Mouse (Mus musculus) ovary, adult 2 months (tissue): Measurements from ENCODE around the gene Wfdc8. TPM values are rescaled to one million over a fixed set of nuclear protein-coding genes. Genes with fewer than 3 reads are reported as not detected.

Source experiments
- polyA plus RNA-seq: library from polyadenylated mRNA; depleted of rRNA; stranded (reverse); fragments of >200 nt; gene quantifications from 2 replicates; pipeline ENCODE4 v1.2.3, GENCODE M21; 2012; rRNA removed

The Wfdc8 gene
- polyA plus RNA-seq = 1.0 and 1.4 TPM in 2 replicates

GRCm38 (mm10) chr2:164613471-164613870 lies at the start of gene Wfdc8, which contains the start of gene Wfdc6b:
TSS of gene Wfdc8 (minus strand) at chr2:164613626.
TSS of gene Wfdc6b (plus strand) at chr2:164613522.

GRCm38 (mm10) chr2:164656483-164656882 lies 43.1 kb upstream of the Wfdc8 start, which contains the start of gene Wfdc9:
TSS of gene Wfdc9 (minus strand) at chr2:164656583.

GRCm38 (mm10) chr2:164655858-164656257 lies 42.4 kb upstream of the Wfdc8 start, which contains the start of gene Wfdc10:
TSS of gene Wfdc10 (plus strand) at chr2:164656046.

GRCm38 (mm10) chr2:164638696-164639095 lies 25.3 kb upstream of the Wfdc8 start, which contains the start of gene Wfdc16:
TSS of gene Wfdc16 (minus strand) at chr2:164638796.

GRCm38 (mm10) chr2:164593494-164593893 lies 19.9 kb downstream of the Wfdc8 start, which contains the start of gene Eppin:
TSS of gene Eppin (minus strand) at chr2:164593594.

GRCm38 (mm10) chr2:164585025-164585725 lies 28.3 kb downstream of the Wfdc8 start, which contains the start of gene Wfdc6a:
TSS of gene Wfdc6a (minus strand) at chr2:164585447.

GRCm38 (mm10) chr2:164573359-164573758 lies 40.1 kb downstream of the Wfdc8 start, which contains the start of gene Spint3:
TSS of gene Spint3 (minus strand) at chr2:164573459.

GRCm38 (mm10) chr2:164562391-164563188 lies 50.8 kb downstream of the Wfdc8 start, which contains the start of gene Wfdc2:
TSS of gene Wfdc2 (plus strand) at chr2:164562413.

Other genes with a start within 250 kb of the Wfdc8 start
- gene Slpi, start 224.5 kb downstream of the Wfdc8 start, polyA plus RNA-seq = 13.5 and 15.4 TPM in 2 replicates
- gene Rbpjl, start 210.5 kb downstream of the Wfdc8 start, polyA plus RNA-seq = 0.08 TPM in 1 of 2 replicates, not detected in the other
- gene Matn4, start 208.5 kb downstream of the Wfdc8 start, polyA plus RNA-seq = 0.45 and 0.52 TPM in 2 replicates
- 58.9 and 68.8 TPM in 2 replicates for gene Sdc4, start 169.7 kb downstream of the Wfdc8 start, polyA plus RNA-seq
- gene Sys1, start 156.7 kb downstream of the Wfdc8 start, polyA plus RNA-seq = 190 and 302 TPM in 2 replicates
- 92.2 and 115 TPM in 2 replicates for gene Gm20458, start 152.7 kb downstream of the Wfdc8 start, polyA plus RNA-seq
- not detected in 2 replicates for gene Trp53tg5, start 139.9 kb downstream of the Wfdc8 start, polyA plus RNA-seq
- 82.7 and 94.8 TPM in 2 replicates for gene Dbndd2, start 127.5 kb downstream of the Wfdc8 start, polyA plus RNA-seq
- gene Pigt, start 116.1 kb downstream of the Wfdc8 start, polyA plus RNA-seq = 211 and 273 TPM in 2 replicates
- 222 and 266 TPM in 2 replicates for gene Wfdc2, start 51.2 kb downstream of the Wfdc8 start, polyA plus RNA-seq
- not detected in 2 replicates for gene Spint3, start 40.2 kb downstream of the Wfdc8 start, polyA plus RNA-seq
- gene Wfdc6a, start 28.2 kb downstream of the Wfdc8 start, polyA plus RNA-seq = 1.2 TPM in 2 replicates
- 1.6 and 1.7 TPM in 2 replicates for gene Eppin, start 20.0 kb downstream of the Wfdc8 start, polyA plus RNA-seq
- 0.36 and 0.62 TPM in 2 replicates for gene Wfdc6b, start 104 bp downstream of the Wfdc8 start, polyA plus RNA-seq
- 0.33 TPM in 1 of 2 replicates, not detected in the other for gene Wfdc16, start 25.2 kb upstream of the Wfdc8 start, polyA plus RNA-seq
- 44.5 and 78.3 TPM in 2 replicates for gene Wfdc10, start 42.4 kb upstream of the Wfdc8 start, polyA plus RNA-seq
- not detected in 2 replicates for gene Wfdc9, start 43.0 kb upstream of the Wfdc8 start, polyA plus RNA-seq
- gene Wfdc11, start 60.5 kb upstream of the Wfdc8 start, polyA plus RNA-seq = not detected in 2 replicates
- gene Wfdc13, start 71.5 kb upstream of the Wfdc8 start, polyA plus RNA-seq = 0.49 and 0.74 TPM in 2 replicates
- not detected in 2 replicates for gene Spint4, start 84.9 kb upstream of the Wfdc8 start, polyA plus RNA-seq
- gene Spint5, start 101.7 kb upstream of the Wfdc8 start, polyA plus RNA-seq = not detected in 2 replicates
- 1.3 and 2.9 TPM in 2 replicates for gene Wfdc3, start 132.3 kb upstream of the Wfdc8 start, polyA plus RNA-seq
- 70.1 and 74.7 TPM in 2 replicates for gene Dnttip1, start 132.4 kb upstream of the Wfdc8 start, polyA plus RNA-seq
- gene Ube2c, start 156.3 kb upstream of the Wfdc8 start, polyA plus RNA-seq = 63.8 and 111 TPM in 2 replicates
- gene Tnnc2, start 166.3 kb upstream of the Wfdc8 start, polyA plus RNA-seq = 0.77 TPM in 1 of 2 replicates, not detected in the other
- 62.2 and 74.1 TPM in 2 replicates for gene Snx21, start 172.2 kb upstream of the Wfdc8 start, polyA plus RNA-seq
- 55.4 and 62.0 TPM in 2 replicates for gene Acot8, start 191.3 kb upstream of the Wfdc8 start, polyA plus RNA-seq
- 4.4 and 4.9 TPM in 2 replicates for gene Zswim3, start 191.5 kb upstream of the Wfdc8 start, polyA plus RNA-seq
- gene Zswim1, start 209.1 kb upstream of the Wfdc8 start, polyA plus RNA-seq = 16.5 and 18.3 TPM in 2 replicates
- 0.44 and 0.46 TPM in 2 replicates for gene Spata25, start 214.9 kb upstream of the Wfdc8 start, polyA plus RNA-seq
- gene Ctsa, start 219.2 kb upstream of the Wfdc8 start, polyA plus RNA-seq = 262 and 403 TPM in 2 replicates
- gene Neurl2, start 219.8 kb upstream of the Wfdc8 start, polyA plus RNA-seq = 15.8 and 20.4 TPM in 2 replicates
- 173 and 213 TPM in 2 replicates for gene Pltp, start 244.1 kb upstream of the Wfdc8 start, polyA plus RNA-seq